Mouse (Mus musculus): ENCODE measurements at regions not wholly inside any gene's neighbourhood (a gene's known extent, or its start where the extent isn't known, plus 50 kb on each side); places are given as distances from the start of the nearest gene placed in this dataset.
"Not testable (repeated sequence)": the region's sequence is repeated elsewhere in the genome, so short reads cannot be mapped to it uniquely, and the experiment has no call there.

DNA sequence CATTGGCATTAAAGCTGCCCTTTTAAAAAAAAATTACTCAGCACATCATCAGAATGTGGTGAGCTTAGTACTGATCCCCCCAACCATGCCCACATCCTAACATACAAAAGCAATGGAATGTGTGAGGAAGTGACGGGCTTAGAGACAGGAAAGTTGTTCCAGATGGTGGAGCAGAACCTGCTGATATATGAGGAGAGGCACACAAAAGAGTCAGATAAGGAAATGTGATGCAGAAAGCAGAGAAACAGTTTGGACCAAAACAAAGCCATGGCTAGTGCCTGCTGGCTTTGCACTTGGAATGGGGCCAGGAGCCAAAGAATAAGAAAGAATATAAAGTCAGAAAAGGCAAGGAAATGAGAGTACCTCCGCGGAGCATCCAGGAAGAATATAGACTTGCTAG is 106.1 kb upstream of the Ptgfr start:
- H3K4me1 ChIP-seq (ENCODE audit: control insufficient read depth, insufficient read depth, low read length) = peaks cover 9% of the 10 kb centered on the region
- H3K27ac ChIP-seq (ENCODE audit: insufficient read depth, low read depth, low read length) = no peak overlapping the region
- no peak overlapping the region for H3K4me3 ChIP-seq (ENCODE audit: insufficient read depth, low read length)
- TF ChIP-seq POLR2A (IDR thresholded peaks at IDR 0.05; ENCODE audit: borderline replicate concordance, low read depth, low read length) = no peak
- no peak for TF ChIP-seq CTCF (IDR thresholded peaks at IDR 0.05; ENCODE audit: low read depth, low read length)

DNA sequence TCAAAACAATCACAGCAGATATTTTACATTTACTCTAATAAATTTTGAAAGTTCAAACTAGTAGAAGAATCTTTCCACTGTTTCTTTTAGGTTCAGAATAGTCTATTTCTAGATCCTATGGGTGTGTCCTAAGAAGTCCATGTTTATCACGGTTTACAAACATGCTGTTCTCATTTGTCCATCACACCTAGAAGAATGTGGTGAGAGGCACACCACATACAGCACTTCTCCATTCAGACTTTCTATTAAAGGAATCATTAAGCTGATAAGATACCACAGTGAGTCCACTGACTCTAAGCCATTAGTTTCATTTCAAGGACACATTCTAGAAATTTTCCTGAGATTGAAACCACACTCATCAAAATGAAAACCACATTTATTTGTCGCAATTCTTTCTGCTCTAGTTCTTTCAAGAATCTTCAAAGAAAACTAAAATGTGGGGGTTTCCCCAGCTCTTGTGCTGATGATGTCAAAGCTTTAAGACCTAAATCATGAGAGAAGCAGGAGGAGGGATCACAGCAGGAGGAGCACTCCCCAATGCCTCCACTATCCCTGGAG is 101.1 kb upstream of the Ptgfr start:
- no peak overlapping the region for H3K27ac ChIP-seq (ENCODE audit: insufficient read depth, low read depth, low read length)
- no peak overlapping the region for H3K4me3 ChIP-seq (ENCODE audit: insufficient read depth, low read length)
- no peaks in the 10 kb centered on the region for H3K4me1 ChIP-seq (ENCODE audit: control insufficient read depth, insufficient read depth, low read length)
- TF ChIP-seq CTCF (IDR thresholded peaks at IDR 0.05; ENCODE audit: low read depth, low read length) (no peak), POLR2A (IDR thresholded peaks at IDR 0.05; ENCODE audit: borderline replicate concordance, low read depth, low read length) (no peak)

DNA sequence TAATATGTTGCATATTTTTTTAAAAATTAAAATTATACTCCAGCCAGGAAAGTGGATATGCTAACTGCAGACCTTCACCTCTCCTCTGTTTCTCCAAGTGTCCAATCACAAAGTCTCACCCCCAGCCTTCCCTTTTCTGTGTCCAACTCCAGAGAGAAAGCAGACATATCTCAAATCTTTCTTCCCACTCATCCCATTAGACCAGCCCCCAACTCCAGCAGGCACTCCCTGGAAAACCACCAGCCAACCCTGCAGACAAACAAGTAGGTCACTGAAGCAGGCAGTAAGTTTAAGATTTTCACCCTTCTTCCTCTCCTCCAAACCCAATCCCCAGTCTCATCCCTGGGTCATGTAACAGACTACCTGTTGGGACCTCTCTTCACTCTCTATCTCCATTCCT is 94.2 kb upstream of the Ptgfr start:
- no peak for TF ChIP-seq POLR2A (IDR thresholded peaks at IDR 0.05; ENCODE audit: borderline replicate concordance, low read depth, low read length)
- no peak for TF ChIP-seq CTCF (IDR thresholded peaks at IDR 0.05; ENCODE audit: low read depth, low read length)
- H3K27ac ChIP-seq (ENCODE audit: insufficient read depth, low read depth, low read length) = no peak overlapping the region

DNA sequence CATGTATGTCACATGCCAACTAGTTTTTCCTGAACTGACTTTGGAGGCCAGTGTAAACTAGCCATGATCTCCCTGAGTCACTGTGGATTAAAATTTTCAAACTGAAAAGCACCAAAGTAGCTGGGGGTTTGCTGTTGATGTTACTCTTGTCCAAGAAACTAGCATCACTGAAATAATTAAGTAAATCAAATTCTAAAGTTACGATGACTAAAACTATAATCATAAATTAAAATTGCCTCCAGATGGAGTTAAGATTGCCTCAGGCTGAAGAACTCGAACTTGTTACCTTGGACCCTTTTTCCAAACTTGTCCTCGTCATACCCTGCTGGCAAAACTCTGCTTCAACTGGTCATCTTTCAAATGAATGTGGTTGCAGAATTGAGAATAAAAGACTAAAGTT is 93.7 kb upstream of the Ptgfr start:
- no peak for TF ChIP-seq POLR2A (IDR thresholded peaks at IDR 0.05; ENCODE audit: borderline replicate concordance, low read depth, low read length)
- no peak for TF ChIP-seq CTCF (IDR thresholded peaks at IDR 0.05; ENCODE audit: low read depth, low read length)
- Histone ChIP-seq H3K27ac (ENCODE audit: insufficient read depth, low read depth, low read length) (no peak overlapping the region), H3K4me3 (ENCODE audit: insufficient read depth, low read length) (no peak overlapping the region), H3K4me1 (ENCODE audit: control insufficient read depth, insufficient read depth, low read length) (no peaks in the 10 kb centered on the region)

More for the DNA sequence above, 94.2 kb upstream of the Ptgfr start:
- H3K4me3 ChIP-seq (ENCODE audit: insufficient read depth, low read length) = no peak overlapping the region
- H3K4me1 ChIP-seq (ENCODE audit: control insufficient read depth, insufficient read depth, low read length) = no peaks in the 10 kb centered on the region

DNA sequence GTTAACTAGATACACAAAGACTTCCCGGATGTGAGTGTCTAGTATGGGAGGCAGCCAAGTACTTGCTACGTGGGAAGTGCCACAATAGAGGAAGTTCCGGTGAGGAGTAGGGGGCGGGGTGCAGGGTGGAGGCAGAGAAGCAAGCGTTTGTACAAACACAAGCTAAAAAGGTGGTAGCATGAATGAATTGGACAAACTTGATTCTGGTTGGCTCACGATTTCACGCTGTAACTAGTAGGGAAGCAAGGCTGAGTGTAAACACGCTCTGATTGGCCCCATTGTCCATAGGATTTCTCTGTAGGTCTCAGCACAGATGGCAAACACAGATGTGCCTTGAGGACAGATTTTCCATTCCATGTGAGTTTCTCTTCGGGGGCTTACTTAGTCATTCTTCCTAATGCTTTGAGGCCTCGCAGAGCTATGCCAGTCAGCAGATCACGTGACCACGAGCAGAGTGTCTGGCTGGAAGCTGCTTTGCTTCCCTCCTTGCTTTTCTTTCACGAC is 76.6 kb upstream of the Ptgfr start:
- TF ChIP-seq CTCF (IDR thresholded peaks at IDR 0.05; ENCODE audit: low read depth, low read length) (no peak), POLR2A (IDR thresholded peaks at IDR 0.05; ENCODE audit: borderline replicate concordance, low read depth, low read length) (no peak)
- peak overlapping the region; percentile 13; the same call in 1 of the 2 replicates for H3K27ac ChIP-seq (ENCODE audit: insufficient read depth, low read depth, low read length)
- peaks cover 4% of the 10 kb centered on the region for H3K4me1 ChIP-seq (ENCODE audit: control insufficient read depth, insufficient read depth, low read length)
- no peak overlapping the region for H3K4me3 ChIP-seq (ENCODE audit: insufficient read depth, low read length)

DNA sequence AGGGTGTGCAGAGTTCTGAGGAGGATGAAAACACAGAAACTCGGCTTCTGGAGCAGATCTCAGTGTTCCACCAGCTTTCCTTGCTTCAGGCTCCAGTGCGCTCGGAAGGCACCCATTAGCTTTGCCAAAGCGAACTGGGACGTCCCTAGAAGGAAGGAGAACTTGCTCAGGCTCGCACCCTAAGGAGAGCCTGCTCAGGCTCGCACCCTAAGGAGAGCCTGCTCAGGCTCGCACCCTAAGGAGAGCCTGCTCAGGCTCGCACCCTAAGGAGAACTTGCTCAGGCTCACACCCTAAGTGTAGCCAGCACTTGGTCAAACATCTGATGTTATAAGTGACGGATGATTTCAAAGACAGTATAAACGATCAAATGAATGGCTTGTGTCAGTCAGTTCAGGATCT is 74.9 kb upstream of the Ptgfr start:
- not testable (repeated sequence) for H3K4me3 ChIP-seq (ENCODE audit: insufficient read depth, low read length); H3K4me1 ChIP-seq (ENCODE audit: control insufficient read depth, insufficient read depth, low read length); H3K27ac ChIP-seq (ENCODE audit: insufficient read depth, low read depth, low read length)

DNA sequence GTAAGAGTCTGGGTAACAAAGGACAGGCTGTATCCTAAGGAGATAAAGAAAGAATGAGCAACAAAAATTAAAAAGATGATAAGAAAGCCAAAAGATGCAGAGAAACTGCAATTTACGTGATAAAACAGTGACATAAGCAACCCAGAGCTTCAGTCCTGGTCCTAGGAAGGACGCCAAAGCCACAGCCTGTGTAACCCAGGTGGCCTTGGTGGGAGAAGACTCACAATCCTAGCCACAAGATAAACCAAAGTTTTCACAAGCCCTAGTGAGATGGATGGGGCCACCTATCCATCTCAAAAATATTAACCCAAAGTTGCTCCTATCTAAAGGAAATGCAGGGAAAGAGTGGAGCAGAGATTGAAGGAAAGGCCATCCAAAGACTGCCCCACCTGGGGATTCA is 73.4 kb upstream of the Ptgfr start:
- TF ChIP-seq POLR2A (IDR thresholded peaks at IDR 0.05; ENCODE audit: borderline replicate concordance, low read depth, low read length) = no peak
- TF ChIP-seq CTCF (IDR thresholded peaks at IDR 0.05; ENCODE audit: low read depth, low read length) = no peak

DNA sequence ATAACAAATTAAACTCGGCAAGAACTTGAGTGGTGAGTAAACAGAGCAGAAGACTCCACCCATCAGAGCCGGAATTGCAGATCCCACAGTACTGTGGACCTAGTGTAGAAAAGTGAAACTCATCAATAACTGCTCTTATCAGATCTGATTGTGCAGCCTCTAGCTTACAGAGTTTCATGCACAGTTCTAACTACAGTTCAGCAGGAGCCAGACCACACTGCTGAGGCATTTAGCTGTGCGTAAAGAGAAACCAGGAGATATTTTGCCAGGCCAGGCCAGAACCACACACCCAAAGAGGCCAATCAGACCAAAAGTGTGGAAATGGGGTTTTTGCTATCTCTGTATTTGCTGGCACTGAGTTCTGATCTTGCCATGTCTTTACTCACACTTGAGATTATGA is 71.9 kb upstream of the Ptgfr start:
- Histone ChIP-seq H3K27ac (ENCODE audit: insufficient read depth, low read depth, low read length) (no peak overlapping the region), H3K4me1 (ENCODE audit: control insufficient read depth, insufficient read depth, low read length) (peaks cover 4% of the 10 kb centered on the region), H3K4me3 (ENCODE audit: insufficient read depth, low read length) (no peak overlapping the region)
- no peak for TF ChIP-seq POLR2A (IDR thresholded peaks at IDR 0.05; ENCODE audit: borderline replicate concordance, low read depth, low read length)
- TF ChIP-seq CTCF (IDR thresholded peaks at IDR 0.05; ENCODE audit: low read depth, low read length) = no peak

More for the DNA sequence above, 73.4 kb upstream of the Ptgfr start:
- H3K4me1 ChIP-seq (ENCODE audit: control insufficient read depth, insufficient read depth, low read length) = peaks cover 4% of the 10 kb centered on the region
- no peak overlapping the region for H3K4me3 ChIP-seq (ENCODE audit: insufficient read depth, low read length)
- no peak overlapping the region for H3K27ac ChIP-seq (ENCODE audit: insufficient read depth, low read depth, low read length)

DNA sequence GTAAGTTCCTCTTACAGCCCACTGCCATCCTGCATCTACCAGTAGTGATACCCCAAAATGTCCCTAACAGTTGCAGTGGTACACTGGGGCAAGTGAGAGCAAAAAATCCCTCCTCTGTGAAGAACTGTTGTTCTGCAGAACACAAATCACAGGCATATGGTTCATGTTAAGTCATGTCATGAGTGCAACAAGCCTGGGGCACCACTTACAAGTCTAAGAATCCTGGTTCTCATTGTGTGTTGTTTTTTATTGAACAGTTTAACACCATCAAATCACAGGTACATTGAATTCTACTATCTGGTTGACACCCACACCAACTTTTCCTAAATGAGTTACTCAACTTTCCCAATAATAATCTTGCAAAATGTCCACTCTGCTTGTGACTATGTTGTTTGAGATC is 71.5 kb upstream of the Ptgfr start:
- Histone ChIP-seq H3K27ac (ENCODE audit: insufficient read depth, low read depth, low read length) (no peak overlapping the region), H3K4me1 (ENCODE audit: control insufficient read depth, insufficient read depth, low read length) (no peaks in the 10 kb centered on the region), H3K4me3 (ENCODE audit: insufficient read depth, low read length) (no peak overlapping the region)
- TF ChIP-seq CTCF (IDR thresholded peaks at IDR 0.05; ENCODE audit: low read depth, low read length) = no peak
- no peak for TF ChIP-seq POLR2A (IDR thresholded peaks at IDR 0.05; ENCODE audit: borderline replicate concordance, low read depth, low read length)

DNA sequence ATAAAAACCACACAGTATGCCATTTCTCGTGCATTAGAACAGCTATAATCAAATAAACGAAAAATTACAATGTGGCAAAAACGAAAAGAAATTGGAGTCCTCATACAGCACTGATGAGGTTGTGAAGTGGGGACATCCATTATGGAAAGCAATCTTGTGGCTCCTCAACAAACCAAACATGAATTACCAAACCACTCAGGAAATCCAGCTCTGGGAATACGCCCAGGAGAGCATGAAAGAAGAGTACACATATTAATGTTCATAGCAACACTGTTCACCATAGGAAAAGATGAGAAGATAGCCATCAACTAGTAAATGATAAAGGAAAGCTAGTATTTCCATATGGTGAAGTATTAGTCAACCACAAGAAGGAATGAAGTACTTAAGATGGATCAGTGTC is 68.3 kb upstream of the Ptgfr start:
- Histone ChIP-seq H3K27ac (ENCODE audit: insufficient read depth, low read depth, low read length) (no peak overlapping the region), H3K4me1 (ENCODE audit: control insufficient read depth, insufficient read depth, low read length) (no peaks in the 10 kb centered on the region), H3K4me3 (ENCODE audit: insufficient read depth, low read length) (no peak overlapping the region)
- no peak for TF ChIP-seq POLR2A (IDR thresholded peaks at IDR 0.05; ENCODE audit: borderline replicate concordance, low read depth, low read length)
- TF ChIP-seq CTCF (IDR thresholded peaks at IDR 0.05; ENCODE audit: low read depth, low read length) = no peak

DNA sequence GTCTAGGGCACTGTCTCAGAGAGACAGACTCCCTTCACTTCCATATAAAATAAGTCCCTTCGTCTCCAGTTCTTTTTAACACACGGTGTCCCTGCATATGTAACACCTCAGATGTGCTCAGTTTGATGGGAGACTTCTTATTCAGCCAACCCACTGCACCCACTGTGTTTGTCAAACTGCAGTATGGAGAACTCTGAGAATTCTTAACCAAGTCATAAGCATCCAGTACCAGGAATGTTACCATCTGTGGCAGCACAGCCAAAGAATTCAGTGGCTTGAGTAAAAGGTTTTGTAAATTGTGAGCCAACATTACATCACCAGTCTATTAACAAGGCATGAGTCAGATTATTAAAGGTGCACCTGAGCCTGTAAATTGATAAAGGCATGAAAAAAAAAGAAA is 65.7 kb upstream of the Ptgfr start:
- H3K4me1 ChIP-seq (ENCODE audit: control insufficient read depth, insufficient read depth, low read length) = no peaks in the 10 kb centered on the region
- TF ChIP-seq POLR2A (IDR thresholded peaks at IDR 0.05; ENCODE audit: borderline replicate concordance, low read depth, low read length) (no peak), CTCF (IDR thresholded peaks at IDR 0.05; ENCODE audit: low read depth, low read length) (no peak)
- H3K27ac ChIP-seq (ENCODE audit: insufficient read depth, low read depth, low read length) = no peak overlapping the region
- no peak overlapping the region for H3K4me3 ChIP-seq (ENCODE audit: insufficient read depth, low read length)

Measured in bone marrow macrophage, adult 2 months (primary cell).